Mouse (Mus musculus) central nervous system, embryonic 11.5 days (tissue): ENCODE results near the gene Cdhr4. TPM values are rescaled to one million over a fixed set of nuclear protein-coding genes. Genes with fewer than 3 reads are reported as not detected.

ENCODE experiments used
- polyA plus RNA-seq: library from polyadenylated mRNA; depleted of rRNA; stranded (reverse); fragments of >200 nt; gene quantifications from 2 replicates; pipeline ENCODE4 v1.2.3, GENCODE M21; 2012; rRNA removed

Cdhr4 gene
- polyA plus RNA-seq, result 9.7 and 21.1 TPM in 2 replicates

DNA sequence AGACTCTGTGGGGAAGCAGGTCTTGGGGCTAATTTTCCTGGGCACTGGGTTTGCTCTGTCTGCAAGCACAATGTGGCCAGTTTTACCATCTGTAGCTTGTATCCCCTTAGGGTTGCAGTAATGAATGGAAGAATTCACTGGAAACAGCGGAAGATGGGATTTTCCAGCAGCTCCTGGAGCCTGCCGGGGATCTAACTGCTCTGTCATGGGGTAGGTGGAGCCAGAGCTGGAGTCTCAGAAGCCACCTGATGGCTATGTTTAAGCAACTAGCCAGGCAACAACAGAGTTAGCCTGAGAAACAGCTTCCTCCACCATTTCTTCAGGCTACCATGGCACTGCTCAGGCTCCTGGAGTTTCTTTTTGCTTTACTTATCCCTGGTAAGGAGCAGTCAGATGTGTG lies at the start of gene Cdhr4:
Gene Cdhr4 (plus strand): TSS at position 301 of the 400 bp plus-strand sequence.

DNA sequence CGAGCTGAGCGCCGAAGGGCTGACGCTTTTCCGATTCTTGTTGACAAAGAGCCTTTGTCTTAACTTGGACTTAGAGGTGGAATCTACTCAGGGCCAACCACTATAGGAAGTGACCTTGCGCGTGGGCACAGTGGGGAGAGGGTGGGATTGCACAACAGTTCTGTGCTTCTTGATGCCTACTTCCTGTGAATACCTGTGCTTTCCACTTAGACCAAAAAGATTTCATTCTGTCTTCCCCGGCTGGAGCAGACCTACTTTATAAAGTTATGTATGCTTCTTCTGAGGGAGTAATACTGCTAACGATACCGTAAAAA lies 42.4 kb upstream of the Cdhr4 start, which contains the start of gene Traip:
Gene Traip (plus strand): TSS at position 215 of the 314 bp plus-strand sequence.

DNA sequence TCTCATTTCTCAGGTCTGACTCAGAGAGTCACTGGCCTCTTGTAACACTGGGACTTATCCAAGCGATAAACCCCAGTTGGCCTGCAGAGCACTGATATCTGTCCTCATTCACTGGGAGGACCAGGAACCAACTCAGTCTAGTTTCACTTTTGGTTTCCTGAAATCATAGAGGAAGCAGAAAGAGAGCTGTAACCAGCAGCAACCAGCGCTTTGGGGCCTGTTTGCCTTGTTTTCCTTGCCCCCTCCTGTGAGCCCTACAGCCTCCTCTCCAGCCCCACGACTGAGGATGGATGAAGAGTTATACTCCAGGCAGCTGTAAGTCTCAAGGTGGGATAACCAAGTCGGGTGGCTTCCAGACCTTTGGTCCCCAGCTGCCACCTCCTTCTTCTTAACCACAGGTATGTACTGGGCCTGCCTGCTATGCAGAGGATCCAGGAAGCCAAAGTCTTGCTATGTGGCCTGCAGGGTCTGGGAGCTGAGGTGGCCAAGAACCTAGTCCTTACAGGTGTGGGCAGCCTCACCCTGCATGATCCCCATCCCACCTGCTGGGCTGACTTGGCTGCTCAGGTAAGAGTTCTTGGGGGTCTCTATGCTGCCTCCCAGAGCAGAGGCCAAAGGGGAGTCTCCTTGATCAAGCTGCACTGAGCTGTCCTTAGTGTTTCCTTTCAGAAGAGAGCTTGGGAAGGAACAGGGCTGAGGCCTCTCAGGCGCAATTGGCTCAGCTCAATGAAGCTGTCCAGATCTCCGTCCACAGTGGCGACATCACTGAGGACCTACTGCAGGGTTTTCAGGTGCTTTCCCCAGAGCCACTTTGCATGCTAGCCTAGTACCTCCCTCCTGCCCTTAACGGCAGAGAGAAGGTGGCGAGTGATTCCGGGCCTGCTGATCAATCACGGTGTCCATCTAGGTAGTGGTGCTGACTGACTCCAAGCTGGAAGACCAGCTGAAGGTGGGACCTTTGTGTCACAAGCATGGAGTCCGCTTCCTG lies 16.6 kb upstream of the Cdhr4 start, which contains the start of gene Uba7:
Gene Uba7 (plus strand): TSS at position 107 of the 988 bp plus-strand sequence.

DNA sequence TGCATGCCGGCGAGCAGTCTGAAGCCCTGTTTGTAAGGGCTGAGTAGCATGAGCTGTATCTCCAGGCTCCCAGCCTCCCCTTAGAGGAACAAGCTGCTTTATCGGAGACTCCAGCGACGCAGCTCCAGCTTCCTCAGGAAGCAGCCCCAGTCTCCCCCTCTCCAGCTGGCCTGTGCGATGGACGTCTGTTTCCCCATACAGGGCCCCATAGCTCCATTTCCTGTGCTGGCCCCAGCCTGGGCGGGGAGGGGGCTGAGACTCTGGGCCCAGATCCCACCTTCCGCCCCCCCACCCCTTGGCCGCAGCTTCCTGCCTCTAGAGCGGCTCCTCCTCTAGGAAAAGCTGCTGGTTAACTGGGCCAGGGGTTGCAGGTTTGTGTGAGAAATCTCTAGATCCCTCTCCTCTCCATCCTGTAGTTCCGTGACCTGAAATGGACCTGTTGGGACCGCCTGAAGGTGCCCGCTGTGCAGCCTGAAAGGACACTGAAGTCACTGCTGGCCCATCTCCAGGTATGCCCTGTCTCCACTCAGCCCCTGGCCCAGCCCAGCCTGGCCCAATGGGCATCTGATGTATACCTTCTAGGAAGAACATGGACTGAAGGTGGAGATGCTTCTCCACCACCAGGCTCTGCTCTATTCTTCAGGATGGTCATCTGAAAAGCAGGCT lies 9.5 kb upstream of the Cdhr4 start, which contains the start of gene Gm20661:
Gene Gm20661 (plus strand): TSS at position 378 of the 666 bp plus-strand sequence.

DNA sequence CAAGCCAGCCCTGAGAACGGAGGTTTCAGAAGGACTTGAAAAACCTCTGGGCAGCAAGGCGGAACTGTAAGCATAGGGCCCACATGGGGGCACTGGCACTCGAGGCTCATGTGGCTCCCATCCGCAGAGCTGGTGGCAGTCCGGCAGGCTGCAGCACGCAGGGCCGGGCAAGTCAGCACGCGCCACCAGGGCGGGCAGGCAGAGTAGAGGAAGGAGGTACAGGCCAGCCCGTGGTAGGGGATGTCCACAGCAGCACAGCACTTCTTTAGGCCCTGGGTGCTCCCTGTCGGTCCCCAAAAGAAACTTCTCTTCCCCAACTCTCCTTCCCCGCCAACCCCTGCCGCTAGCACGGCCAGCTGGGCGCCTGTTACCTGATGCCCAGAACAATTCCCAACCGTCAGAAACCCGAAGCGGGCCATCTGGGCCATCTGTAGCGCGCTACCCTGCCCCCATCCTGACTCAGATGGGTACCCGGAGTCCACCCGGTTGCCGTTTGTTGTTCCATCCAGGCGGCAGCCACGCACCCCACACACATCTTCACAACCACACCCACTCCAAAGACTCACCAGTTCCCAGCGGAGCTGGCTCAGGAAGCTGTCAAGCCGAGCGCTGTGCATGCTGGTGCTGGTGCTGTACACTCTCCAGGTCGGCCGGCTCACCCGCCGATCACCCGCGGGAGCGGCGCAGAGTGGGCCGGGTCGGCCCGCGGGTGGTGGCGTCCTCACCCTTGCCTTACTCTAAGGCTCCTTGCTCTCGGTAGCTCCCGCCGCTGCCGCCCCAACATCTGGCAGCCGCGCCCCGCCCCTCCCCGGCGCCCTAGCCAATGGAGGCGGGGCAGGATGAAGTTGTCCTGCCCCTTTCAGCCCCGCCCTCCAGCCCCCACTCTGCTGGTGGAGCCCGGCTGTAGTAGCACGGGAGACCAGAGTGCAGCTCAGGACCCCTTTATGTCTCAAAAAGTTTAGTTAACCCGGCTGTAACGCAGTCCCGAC lies 6.9 kb upstream of the Cdhr4 start, which contains the start of gene Inka1:
Gene Inka1 (minus strand): TSS at position 749 of the 989 bp plus-strand sequence.

DNA sequence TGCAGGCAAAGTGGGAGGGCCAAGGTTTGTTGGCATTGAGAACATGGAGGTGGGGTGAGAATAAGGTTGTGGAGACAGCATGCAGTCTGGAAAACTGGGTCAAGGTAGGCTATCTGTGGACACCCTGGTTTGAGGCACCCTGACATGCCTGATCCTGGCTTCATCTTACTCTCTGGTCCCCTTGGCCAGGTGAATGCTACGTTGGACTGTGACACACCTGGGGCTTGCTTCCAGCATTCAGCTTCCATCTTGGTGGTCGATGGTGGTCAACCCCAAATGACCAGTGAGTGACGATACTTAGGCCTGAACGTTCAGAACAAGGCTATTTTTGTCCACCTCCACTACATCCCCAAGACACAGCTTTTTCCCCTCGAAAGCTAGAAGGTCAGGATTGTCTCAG lies 3.8 kb downstream of the Cdhr4 start, which contains the start of gene Gm20662:
Gene Gm20662 (plus strand): TSS at position 301 of the 400 bp plus-strand sequence.

DNA sequence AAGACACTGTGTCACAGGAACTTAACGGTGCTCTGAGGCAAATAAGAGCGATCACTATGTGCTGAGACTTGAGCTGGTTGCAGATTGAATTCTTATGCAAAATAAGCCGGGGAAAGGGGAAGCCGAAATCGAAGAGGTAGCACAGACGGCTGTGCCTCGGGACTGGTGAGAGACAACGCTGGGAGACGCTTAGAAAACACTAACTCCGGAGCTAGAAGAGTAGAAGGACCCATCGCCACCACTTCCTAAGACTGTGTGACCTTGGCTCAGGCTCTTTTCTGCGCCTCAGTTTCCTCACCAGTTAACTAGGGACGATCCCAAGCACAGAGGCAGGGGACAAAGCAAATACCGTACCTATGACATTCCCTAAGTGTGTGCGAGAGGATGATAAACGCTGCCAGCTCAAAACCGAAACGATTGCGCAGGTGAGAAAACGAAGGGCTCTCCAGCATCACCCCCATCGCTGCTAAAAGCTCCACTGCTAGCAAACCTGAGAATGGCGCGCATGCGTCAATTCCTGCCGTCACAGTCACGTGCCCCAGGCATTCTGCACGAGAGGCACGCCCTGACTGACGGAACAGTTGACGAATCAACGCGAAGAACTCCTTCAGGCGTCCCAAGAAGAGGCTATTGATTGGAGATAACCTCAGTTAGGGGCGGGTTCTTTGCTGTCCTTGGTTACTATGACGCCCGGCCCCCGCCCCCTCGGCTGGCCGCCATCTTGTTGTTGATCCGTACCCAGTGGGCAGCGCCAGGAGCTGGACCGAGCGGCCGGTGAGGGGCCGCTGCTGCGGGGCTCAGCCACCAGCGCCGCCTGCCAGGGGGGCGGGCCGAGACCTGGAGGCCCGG lies 9.8 kb downstream of the Cdhr4 start, which contains the start of gene Ip6k1:
Gene Ip6k1 (plus strand): TSS at position 580 of the 849 bp plus-strand sequence.

DNA sequence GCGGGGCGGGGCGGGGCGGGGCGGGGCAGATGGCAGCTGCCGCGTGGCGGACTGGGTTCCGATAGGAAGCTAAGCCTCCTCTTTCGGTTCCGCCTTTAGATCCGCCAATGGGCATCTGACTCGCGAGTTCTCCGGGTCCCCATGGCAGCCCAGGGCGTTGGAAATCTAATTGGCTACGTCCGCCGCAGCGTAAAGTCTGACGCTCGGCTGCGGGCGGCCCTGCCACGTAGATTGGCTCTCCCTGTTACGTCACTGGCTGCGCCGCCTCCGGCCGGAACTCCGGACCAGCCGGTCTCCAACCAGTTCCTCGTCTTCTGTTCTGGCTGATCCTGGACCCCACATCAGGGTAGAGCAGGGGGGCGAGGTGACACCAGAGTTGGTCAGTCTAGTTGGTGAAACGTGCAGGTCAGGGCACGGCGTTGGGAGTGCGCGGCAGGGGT lies 56.7 kb downstream of the Cdhr4 start, which contains the start of gene Gmppb:
Gene Gmppb (plus strand): TSS at position 227 of the 440 bp plus-strand sequence.

Other genes with a start within 250 kb of the Cdhr4 start
- gene Rbm5, start 221.5 kb upstream of the Cdhr4 start, polyA plus RNA-seq, result 180 and 206 TPM in 2 replicates
- gene Rbm6, start 119.3 kb upstream of the Cdhr4 start, polyA plus RNA-seq, result 98.8 and 117 TPM in 2 replicates
- gene Mon1a, start 104.3 kb upstream of the Cdhr4 start, polyA plus RNA-seq, result 11.7 and 16.7 TPM in 2 replicates
- 2.6 and 5.0 TPM in 2 replicates for gene Mst1r, start 85.6 kb upstream of the Cdhr4 start, polyA plus RNA-seq
- gene Actl11, start 64.0 kb upstream of the Cdhr4 start, polyA plus RNA-seq, result not detected in 2 replicates
- gene Camkv, start 56.8 kb upstream of the Cdhr4 start, polyA plus RNA-seq, result 11.2 and 14.5 TPM in 2 replicates
- gene Traip, start 42.4 kb upstream of the Cdhr4 start, polyA plus RNA-seq, result 17.5 and 37.1 TPM in 2 replicates
- 13.7 and 17.7 TPM in 2 replicates for gene Uba7, start 17.0 kb upstream of the Cdhr4 start, polyA plus RNA-seq
- gene Gm20661, start 9.4 kb upstream of the Cdhr4 start, polyA plus RNA-seq, result 1.9 and 5.9 TPM in 2 replicates
- 31.0 and 53.6 TPM in 2 replicates for gene Inka1, start 6.6 kb upstream of the Cdhr4 start, polyA plus RNA-seq
- gene Gm20662, start 3.9 kb downstream of the Cdhr4 start, polyA plus RNA-seq, result 0.68 and 4.3 TPM in 2 replicates
- gene Ip6k1, start 10.0 kb downstream of the Cdhr4 start, polyA plus RNA-seq, result 70.0 and 86.6 TPM in 2 replicates
- 16.1 and 20.8 TPM in 2 replicates for gene Gmppb, start 56.7 kb downstream of the Cdhr4 start, polyA plus RNA-seq
- 1.9 and 2.9 TPM in 2 replicates for gene Amigo3, start 60.7 kb downstream of the Cdhr4 start, polyA plus RNA-seq
- gene Mst1, start 87.9 kb downstream of the Cdhr4 start, polyA plus RNA-seq, result 0.83 and 0.87 TPM in 2 replicates
- gene Rnf123, start 90.8 kb downstream of the Cdhr4 start, polyA plus RNA-seq, result 56.8 and 62.6 TPM in 2 replicates
- gene Apeh, start 102.1 kb downstream of the Cdhr4 start, polyA plus RNA-seq, result 65.8 and 71.6 TPM in 2 replicates
- gene Bsn, start 197.9 kb downstream of the Cdhr4 start, polyA plus RNA-seq, result 5.1 and 6.2 TPM in 2 replicates